Mouse (Mus musculus): Measurements from ENCODE around the gene Rxra.

Gene Rxra

DNA sequence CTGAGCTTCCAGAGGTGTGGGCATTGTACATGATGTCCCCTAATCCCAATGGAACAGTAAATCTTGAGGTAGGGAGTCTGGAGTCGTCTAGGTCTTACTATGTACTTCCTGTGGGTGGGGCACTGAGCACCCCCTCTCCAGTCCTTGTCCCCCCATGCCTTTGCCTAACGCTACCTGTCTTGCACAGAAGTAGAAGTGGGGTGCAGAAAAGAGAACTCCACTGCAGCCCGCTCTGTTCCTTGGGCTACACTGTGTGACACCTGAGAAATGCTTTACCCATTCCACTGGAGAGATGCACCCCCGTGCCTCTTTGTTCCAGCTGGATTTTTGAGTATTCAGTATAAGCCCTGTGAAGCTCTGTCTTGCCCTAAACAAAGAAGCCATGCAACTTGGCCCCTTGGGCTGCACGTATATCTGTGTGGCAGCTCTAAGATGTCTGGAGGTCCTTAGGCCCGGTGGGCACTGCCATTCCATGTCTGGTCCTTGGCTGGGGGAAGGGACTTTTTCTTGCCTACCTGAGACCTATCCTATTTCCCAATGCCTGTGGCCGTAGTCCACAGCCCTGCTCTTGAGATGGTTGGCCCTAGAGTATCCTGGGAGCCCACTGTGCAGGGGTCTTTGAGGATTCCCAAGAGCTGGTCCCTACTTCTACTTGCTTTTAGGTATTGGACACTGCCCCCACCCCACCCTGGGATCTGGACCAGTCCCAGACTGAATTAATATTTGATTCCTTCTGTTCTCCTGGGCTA is 67.8 kb downstream of the Rxra start:
- no peak for DNase-seq

DNA sequence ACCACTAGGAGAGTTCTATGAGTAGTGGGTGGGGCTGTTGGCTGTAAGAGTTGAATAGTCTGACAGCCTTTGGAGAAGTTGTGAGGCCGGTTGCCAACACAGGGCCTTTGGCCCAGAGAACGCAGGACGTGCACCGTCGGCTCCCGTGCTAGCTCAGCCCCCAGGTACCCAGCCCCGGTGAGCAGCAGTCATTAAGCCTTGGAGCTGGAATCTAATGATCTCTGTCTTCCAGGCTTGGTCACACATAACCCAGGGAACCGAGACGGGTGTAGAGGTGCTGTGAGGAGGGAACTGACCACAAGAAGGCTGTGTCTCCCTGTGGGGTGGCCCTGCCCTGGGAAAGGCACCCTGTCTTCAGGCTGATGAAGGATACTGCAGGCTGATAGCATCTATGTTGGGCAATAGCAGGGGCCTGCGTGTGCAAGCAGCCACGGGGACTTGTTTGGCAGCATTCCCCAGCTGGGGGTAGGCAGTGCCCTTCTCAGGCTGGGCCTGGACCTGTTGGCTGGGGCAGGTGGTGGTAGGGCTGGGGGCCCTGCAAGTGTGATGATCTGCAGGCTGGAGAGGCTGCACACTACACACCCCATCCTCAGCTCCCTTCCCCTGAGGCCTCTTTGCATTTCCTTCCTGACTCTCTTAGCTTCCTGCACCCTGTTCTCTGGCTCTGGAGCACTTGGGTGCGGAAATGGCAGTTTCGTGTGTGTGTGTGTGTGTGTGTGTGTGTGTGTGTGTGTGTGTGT is 68.5 kb downstream of the Rxra start:
- DNase-seq, result no peak

DNA sequence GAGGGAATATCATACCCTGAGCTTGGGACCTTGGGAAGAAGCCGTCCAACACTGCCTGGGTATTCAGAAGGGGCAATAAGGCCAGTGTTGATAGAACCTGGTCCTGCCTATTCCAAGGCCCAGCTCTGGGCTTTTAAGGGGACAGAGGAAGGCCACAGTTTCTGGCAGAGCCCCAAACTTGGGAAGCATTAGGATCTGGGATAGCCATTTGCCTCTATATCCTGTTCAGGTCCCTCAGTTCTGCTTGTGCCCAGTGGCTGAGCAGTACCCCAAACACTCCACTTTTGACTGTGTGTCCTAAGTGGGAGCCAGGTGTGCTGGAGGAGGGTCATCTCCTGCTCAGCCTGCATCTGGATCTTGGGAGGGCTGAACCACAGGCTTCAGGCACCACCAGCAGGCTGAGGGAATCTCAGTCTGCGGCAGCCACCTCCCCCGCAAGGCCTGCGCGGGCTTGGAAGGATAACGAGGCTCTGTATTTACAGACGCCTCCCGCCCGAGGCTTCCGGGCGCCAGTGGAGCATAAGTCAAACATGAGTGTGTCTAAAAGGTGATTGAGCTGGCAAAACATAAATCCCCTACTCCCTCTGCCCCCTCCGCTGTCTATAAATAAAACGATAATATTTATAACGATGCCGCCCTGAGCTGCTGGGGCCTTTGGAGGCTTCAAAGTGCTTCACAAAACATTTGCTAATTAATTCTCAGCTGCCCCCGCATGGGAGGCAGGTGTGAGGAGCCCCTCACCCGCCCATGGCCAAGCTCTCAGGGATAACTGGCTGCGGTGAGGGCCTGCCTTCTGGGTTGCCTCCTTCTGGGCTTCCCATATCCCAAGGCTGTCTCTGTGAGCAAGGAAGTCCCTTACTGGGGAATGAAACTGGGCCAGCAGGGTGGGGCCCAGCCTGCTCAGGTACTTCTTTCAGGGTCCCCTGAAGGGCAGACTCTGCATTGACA is 69.7 kb downstream of the Rxra start:
- DNase-seq, result peak; percentile 65

DNA sequence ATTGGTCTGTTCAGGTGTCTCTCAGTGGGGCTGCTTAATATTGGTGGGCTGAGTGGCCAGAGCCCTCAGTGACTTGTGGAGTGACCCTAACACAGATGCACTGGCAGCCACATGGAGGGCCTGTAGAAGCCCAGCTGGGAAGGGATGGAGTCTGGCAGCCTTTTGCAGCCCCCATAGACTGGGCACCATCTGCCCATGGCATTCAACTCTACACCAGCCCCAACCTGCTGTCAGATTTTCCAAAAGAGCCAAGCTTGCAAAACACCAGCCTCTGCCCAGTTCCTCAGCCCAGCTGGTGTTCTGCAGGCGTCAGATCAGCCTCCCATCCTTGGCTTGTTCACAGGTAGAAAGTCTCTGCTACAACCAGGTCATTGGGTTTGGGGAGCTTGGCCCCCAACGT is 70.6 kb downstream of the Rxra start:
- DNase-seq, result no peak

DNA sequence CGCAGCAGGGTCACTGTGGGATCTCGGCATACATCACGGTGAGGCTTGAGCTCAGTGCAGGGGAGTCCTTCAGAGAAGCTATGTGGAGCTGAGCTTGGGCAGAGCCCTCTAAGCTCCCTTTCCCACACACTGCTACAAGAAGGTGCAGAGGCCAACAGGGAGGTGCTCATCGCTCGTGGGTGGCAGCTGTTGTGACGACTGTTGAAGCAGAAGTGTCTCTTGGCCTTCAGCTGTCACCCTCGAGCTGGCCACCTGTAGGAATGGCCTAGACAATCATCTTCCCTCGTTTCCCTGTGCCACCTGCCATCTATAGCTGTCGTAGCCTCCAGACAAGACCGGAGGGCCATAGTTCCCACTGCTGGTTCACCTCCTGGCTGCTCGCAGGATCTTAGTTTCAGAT is 72.7 kb downstream of the Rxra start:
- DNase-seq, result no peak

DNA sequence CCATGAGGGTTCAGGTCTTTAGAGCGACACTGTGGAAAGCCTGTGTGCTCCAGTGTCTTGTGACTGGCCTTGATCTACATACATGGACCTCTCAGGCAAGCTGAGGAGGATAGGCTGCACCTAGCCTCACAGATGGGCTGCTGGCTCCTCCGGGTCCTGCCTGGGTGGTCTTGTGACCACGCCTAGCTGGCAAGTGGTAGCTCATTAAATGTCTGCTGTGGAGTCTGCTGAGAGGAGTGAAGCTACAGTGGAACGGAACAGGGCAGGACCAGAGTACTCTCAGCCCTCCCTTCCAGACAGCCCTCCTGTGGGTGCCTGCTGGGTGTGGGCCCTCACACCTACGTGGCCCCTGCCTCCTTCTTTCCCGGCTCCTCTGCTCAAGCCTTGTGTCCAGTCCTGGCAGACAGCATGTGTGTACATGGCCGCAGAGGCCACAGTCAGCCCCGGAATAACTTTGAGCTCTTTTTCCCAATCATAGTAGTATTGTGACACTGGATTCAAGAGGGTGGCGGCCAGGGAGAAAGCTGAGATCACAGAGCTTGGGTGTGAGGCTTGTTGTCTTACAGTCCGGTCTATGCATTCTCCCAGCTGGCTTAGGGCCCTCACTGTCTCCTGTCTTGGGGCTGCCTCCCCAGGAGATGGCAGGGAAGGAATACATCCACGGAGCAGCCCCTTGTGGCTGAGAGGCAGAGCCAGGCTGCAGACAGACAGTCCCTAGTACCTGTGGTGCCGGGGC is 74.3 kb downstream of the Rxra start:
- DNase-seq, result no peak

DNA sequence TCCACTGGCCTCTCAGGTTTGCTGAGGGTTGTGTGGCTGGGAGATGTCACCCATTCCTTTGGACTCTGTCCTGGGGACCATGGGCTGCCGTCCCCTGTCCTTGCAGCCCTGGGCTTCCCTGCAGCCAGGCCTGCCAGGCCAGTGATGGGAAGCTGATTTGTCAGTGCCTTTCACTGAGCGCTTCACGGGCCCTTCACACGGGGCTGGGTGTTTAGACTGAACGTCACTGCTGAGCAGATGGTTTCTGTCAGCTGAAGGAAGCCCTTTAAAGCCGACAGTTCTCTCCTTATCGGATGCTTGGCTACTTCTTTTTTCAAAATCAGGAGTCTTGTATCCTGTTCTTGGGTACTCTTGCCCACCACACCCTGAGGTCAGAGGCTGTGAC is 74.9 kb downstream of the Rxra start:
- DNase-seq, result no peak

DNA sequence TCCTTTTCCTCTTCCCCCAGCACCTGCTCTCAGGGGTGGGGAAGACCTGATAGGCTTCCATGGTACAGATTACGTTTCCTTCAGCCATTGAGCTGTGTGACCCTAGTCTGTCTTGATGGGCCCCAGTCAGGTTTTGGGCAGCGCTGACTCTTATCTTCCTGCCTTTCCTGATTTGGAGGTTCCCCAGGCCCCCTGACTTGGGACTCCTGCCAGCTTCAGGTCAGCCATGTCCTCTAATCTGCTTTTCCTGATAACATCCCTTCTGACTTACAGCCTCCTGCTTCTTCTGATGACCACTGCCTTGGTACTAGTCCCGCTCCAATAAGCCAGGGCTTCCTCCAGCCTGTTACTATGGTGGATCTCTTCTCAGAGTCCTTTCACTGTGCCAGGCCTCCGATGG is 75.6 kb downstream of the Rxra start:
- no peak for DNase-seq

DNA sequence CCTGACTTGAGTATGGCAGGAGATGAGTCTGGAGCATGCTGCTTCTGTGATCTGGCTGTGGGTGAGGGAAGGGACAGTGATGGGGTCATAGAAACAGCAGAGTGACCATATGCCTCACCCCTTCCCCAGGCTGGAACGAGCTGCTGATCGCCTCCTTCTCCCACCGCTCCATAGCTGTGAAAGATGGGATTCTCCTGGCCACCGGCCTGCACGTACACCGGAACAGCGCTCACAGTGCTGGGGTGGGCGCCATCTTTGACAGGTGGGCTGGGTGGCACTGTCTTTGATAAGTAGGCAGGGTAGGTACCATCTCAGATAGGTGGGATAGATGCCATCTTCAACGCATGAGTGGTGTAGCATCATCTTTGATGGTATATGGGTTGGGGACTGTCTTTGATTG is 77.9 kb downstream of the Rxra start:
- no peak for DNase-seq

DNA sequence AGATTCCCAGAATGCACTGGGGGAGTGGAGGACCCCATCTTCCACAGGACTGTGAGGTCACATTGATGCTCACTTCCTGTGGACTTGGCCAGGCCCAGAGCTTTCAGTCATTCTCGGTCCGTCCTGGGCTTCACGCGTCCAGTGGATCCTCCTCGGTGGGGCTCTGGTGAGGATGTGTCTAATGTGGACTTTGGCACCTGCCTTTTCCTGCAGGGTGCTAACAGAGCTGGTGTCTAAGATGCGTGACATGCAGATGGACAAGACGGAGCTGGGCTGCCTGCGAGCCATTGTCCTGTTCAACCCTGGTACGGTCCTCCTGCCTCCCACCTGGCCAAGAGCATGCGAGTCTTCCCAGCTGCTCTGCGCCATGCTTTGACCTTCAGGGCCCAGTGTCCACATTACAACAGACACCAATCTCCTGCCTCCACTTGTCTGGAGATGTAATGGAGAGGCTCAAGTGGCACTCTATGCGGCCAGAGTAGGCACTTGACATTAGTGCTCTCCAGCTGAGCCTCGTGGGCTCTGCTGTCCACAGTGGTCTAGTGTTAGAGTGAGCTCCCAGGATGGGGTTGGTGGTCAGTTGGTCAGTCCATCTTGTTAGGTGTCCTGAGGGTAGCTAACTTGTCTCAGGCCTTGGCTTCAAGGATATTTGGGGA is 79.9 kb downstream of the Rxra start:
- no peak for DNase-seq

DNA sequence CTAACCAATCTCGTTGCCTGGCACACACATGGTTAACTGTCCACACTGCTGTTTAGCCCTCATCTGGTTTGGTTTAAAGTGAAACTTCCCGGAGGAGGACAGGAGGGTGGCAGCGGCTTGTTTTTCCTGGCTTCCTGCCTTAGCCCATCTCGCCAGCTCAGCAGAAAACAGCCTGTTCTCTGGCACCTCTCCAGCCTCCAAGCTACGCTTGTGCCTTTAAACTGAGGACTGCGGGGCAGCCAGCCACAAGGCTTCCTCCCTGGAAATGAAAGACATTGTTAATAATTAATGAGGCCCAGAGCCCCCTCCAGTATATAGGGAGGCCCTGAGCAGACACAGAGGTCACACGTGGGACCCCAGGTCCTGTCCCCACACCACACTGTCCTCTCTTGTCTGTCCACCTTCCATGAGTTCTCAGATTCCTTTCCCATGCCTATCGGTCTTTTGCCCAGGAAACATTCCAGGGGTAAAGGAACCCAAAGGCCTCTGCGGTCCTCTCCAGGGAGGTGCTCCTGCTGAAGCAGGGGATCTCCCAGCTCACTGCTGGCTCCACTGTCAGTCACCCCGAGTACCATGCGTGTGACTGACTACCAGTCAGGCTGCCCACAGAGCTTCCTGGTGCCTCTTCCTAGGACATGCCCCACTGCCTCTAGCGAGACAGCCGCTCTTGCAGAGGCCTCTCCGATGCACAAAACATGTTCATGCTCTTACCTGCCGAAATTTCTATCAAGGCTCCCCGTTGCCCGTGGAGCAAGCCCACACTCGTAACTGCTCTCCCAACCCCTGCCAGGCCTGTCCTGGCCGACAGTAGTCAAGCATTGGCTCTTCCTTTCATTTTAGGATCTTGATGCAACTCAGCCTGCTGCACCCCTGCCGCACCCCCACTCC is 82.4 kb downstream of the Rxra start:
- peak; percentile 94 for DNase-seq

DNA sequence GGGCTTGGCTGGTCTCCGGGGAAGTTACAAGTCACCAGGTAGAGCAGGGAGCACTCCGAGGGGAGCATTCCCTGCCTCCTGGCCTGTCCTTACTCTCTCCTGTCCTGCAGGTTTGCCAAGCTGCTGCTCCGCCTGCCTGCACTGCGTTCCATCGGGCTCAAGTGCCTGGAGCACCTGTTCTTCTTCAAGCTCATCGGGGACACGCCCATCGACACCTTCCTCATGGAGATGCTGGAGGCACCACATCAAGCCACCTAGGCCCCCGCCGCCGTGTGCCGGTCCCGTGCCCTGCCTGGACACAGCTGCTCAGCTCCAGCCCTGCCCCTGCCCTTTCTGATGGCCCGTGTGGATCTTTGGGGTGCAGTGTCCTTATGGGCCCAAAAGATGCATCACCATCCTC is 83.2 kb downstream of the Rxra start:
- no peak for DNase-seq

DNA sequence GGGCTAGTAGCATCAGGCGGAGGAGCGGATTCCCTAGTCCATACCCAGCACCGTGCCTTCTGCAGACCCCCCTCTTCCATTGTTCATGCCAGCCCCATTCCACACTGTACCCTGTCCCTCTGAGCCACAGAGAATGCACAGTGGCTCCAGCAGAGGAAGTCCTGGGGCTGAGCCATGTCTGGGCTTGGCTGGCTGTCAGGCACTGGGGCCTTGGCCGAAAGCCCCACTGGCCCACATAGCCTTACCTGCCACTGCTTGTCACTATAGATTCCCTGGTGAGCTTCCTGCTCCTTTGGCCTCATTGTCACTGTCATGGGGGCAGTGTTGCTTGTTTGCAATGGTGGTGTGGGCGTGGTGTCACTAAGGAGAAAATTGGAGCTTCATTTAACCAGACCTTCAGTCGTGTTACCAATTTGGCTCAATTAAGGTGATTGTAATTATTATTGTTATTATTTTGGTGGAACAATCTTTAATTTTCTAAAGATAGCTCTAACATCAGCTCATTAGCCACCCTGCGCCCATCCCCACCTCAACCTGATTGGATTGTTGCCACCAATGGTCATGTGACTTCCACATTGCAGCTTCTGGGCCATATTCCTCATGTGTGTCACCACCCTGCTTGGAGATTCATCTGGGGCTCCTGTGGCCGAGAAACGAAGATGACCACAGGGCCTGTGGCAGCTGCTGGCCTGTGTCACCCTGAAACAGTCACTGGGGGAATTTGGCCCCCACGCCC is 85.2 kb downstream of the Rxra start:
- DNase-seq, result no peak

DNA sequence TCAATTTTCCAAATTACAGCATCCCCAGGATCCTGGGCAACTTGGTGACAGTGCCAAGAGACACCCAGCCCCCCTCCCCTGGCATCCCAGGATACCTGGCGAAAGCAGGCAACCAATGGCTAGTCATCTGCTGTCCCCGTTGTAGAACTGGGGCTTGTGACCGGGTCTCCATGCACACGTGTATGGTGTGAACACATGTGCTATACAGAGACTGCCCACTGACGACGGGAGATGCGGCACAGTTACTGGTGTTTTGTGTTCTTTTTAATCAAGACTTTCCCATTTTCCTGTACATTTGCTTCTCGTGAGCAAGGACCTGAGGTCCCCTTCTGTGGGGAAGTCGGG is 85.7 kb downstream of the Rxra start:
- no peak for DNase-seq

DNA sequence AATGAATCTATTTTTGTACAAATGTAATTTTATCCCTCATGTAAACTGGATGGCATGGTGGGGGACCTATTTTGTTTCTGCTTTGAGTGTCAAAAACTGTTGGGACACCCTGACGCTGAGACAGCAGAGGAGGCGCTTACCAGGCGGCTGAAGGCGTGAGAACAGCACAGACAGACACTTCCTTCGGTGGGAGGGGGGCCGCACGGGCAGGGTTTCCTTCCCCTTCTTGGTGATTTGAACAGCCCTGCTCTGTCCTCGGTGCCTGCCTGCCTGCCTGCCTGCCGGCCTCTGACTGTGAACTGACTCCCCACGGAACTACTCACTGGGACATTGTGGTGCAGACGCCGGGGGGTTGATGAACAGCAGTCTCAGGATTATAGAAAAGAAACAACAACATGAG is 86.3 kb downstream of the Rxra start:
- DNase-seq, result no peak

DNA sequence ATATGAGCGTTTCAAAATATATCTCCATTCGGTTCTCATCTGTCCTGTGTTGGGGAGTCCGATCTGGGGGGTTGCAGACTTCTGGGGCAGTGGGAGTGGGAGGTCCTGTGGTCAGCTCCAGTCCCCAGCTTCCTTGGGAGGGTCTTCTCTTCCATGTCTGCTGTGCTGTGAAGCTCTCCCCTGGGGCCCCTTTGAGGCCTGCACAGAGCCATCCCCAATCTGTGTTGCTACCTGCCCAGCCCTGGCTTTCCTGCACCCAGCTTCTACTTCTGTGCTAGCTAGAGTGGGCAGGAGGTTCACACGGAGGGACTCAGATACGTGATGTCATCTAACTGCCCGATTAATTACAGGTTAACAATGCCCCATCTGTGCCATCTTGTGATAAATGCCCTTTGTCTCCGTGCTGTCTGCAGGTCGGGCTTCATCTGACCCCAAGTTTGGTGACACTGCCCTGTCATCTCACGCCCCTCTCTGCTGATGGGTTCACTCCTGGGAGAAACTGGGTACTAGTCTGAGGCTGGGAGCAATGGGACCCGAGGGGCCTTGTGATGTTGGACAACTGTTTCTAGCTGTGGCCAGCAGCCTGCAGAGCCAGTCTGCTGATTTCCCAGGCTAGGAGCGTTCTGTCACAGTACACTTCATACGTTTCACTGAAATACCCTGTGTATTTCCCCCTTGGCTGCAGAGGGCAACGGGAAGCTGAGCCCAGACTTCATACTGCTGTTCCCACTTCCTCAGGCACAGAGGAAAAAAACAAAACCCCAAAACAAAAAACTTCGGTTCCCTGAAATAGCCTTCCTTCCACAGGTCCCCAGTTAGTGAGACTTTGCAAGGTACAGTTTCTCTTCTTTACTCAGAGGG is 86.9 kb downstream of the Rxra start:
- DNase-seq, result no peak

DNA sequence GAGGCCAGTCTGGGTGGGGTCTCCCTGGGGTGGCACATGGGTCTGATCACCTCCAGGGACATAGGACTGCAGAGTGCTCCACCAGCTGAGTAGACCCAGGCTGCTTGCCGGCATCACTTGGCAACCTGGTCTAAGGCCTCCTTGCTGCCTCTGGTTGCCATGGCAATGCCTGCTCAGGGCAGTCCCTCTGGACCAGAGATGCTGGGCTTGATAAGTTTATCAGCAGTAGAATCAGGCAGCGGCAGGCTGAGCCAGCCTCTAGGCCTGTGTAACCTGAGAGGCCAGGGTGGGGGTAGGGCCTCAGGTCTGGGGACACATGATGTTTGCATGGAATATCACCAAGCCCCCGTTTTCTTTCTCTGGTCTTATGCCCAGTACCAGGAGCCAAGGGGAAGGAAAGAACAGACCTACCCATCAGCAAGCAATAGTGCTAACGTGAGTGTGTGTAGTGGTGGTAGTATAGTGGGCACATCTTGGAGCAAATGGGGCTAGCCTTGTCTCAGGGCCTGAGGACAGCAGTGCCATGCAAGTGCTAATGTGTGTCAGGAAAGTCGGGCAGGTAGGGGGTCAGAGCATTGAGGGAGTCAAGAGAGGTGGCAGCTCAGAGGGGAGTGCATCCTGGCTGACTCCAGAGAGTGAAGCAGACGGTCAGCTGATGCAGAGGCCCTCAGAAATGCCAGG is 88.2 kb downstream of the Rxra start:
- DNase-seq, result no peak

DNA sequence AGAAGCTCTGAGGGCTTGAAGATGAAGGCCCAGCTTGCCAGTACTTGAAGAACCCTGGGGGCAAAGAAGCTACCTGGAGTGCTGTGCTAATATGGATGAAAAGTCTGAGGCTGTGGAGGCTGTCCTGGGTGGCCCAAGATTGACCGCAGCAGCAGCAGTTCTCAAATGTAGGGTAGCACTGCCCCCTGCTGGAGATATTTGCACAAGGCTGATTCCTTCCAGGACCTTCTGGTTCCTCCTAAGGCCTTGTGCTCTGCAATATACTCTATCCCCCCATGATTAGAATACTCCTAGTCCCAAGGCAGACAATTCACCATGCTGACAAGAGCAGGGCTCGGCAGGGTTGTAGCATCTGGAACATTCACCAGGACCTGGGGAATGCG is 88.7 kb downstream of the Rxra start:
- peak; percentile 88 for DNase-seq

DNA sequence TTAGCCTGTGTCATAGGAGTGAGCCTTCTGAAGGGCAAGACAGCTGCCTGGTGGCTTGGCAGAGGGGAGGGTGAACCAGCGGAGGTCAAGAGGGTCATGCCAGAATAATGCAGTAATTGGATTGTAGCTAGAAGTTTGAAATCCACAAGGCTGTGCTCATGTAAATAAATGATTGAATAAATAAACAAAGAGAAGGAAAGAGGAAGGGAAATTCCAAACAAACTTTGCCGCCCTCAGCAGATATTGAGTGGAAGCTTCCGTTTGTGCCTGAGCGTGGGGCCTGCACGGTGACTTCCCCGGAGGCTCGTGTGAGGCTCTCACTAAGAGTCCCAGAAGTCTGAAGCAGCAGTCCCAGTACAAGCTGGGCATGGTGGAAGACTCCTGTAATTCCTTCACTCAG is 91.5 kb downstream of the Rxra start:
- DNase-seq, result no peak

Measured in right cerebral cortex, postnatal 14 days (tissue).